Mouse (Mus musculus) limb, embryonic 11.5 days (tissue): Measurements from ENCODE around the gene Nek8. TPM values are rescaled to one million over a fixed set of nuclear protein-coding genes. Genes with fewer than 3 reads are reported as not detected.

ENCODE experiments used
- ATAC-seq: fragments of 200-750 bp; cut with Nextera tagmentation; 2 replicates; pipeline ENCODE4 v1.8.0; 2017; ENCODE audit warnings: low read depth; ENCODE audit not compliant: insufficient number of reproducible peaks, low FRiP score, low TSS enrichment
- DNase-seq: peaks from one replicate; pipeline ENCODE4 v3.0.0-alpha.2; 2015; ENCODE audit warnings: low spot score
- H3K27ac ChIP-seq: fragments of 300-500 bp; sonication (generic); replicated peaks from 2 replicates; pipeline ENCODE4 v1.5.1; 2014; ENCODE audit warnings: low read depth, mild to moderate bottlenecking, low read length
- H3K27me3 ChIP-seq: fragments of 300-500 bp; sonication (generic); 2 replicates; pipeline ENCODE4 v1.6.1; 2014; ENCODE audit warnings: mild to moderate bottlenecking, low read length, mixed read lengths; ENCODE audit not compliant: control insufficient read depth, insufficient read depth
- H3K36me3 ChIP-seq: fragments of 300-500 bp; sonication (generic); 2 replicates; pipeline ENCODE4 v1.6.1; 2014; ENCODE audit warnings: mild to moderate bottlenecking, low read length, moderate library complexity, mixed read lengths; ENCODE audit not compliant: control insufficient read depth, insufficient read depth
- H3K4me1 ChIP-seq: fragments of 300-500 bp; sonication (generic); 2 replicates; pipeline ENCODE4 v1.6.1; 2014; ENCODE audit warnings: low read length, mixed read lengths; ENCODE audit not compliant: control insufficient read depth, insufficient read depth
- H3K4me2 ChIP-seq: fragments of 300-500 bp; sonication (generic); 2 replicates; pipeline ENCODE4 v1.6.1; 2014; ENCODE audit warnings: low read depth, mild to moderate bottlenecking, moderate library complexity; ENCODE audit not compliant: severe bottlenecking
- H3K4me3 ChIP-seq: fragments of 300-500 bp; sonication (generic); 2 replicates; pipeline ENCODE4 v1.5.1; 2014; ENCODE audit warnings: low read depth, low read length
- H3K9ac ChIP-seq: fragments of 300-500 bp; sonication (generic); 2 replicates; pipeline ENCODE4 v1.6.1; 2014; ENCODE audit warnings: mild to moderate bottlenecking, low read length
- H3K9me3 ChIP-seq: fragments of 300-500 bp; sonication (generic); 2 replicates; pipeline ENCODE4 v1.6.1; 2016; ENCODE audit warnings: low read length; ENCODE audit not compliant: control insufficient read depth
- WGBS: fragments of 180-500 bp; shearing (Covaris S2); extraction: QIAGEN DNeasy Blood & Tissue Kit; methylation state at CpG from one replicate; pipeline ENCODE4 v1.1.7; 2014; 5-methylcytosine and 5-hydroxymethylcytosine counted together
- microRNA-seq: library from miRNA; unstranded; fragments of <30 nt; microRNA quantifications from one replicate; pipeline ENCODE4, GENCODE M21; 2016
- polyA plus RNA-seq: library from polyadenylated mRNA; unstranded; fragments of >200 nt; fragmentation: Nextera tagmentation; extraction: Ambion mirVana; gene quantifications from 2 replicates; pipeline ENCODE4 v1.2.1, GENCODE M21; 2014

Gene Nek8
- polyA plus RNA-seq, 1 experiment from 2014 or later: 15.0 TPM

- no peaks in the 10 kb centered on the region for H3K36me3 ChIP-seq
- H3K27ac ChIP-seq: no peak overlapping the region
- H3K4me2 ChIP-seq: no peak overlapping the region
- H3K9ac ChIP-seq: no peak overlapping the region
- H3K4me3 ChIP-seq: no peak overlapping the region
- H3K9me3 ChIP-seq: no peaks in the 10 kb centered on the region
- DNase-seq (no peak), ATAC-seq (no peak)
- 86% methylated on average over 5 of the region's 5 CpGs for WGBS
- H3K27me3 ChIP-seq: no peaks in the 10 kb centered on the region
- H3K4me1 ChIP-seq: peaks cover 4% of the 10 kb centered on the region
These were observed 55.3 kb downstream of the Nek8 start for GRCm38 (mm10) chr11:78121176-78121575.

- no peak overlapping the region for H3K9ac ChIP-seq
- H3K36me3 ChIP-seq: no peaks in the 10 kb centered on the region
- H3K4me3 ChIP-seq: no peak overlapping the region
- no peak for DNase-seq
- no peak overlapping the region for H3K27ac ChIP-seq
- peaks cover 6% of the 10 kb centered on the region for H3K4me1 ChIP-seq
- WGBS: 88% methylated on average over 8 of the region's 8 CpGs
- no peak for ATAC-seq
- H3K4me2 ChIP-seq: no peak overlapping the region
- H3K9me3 ChIP-seq: no peaks in the 10 kb centered on the region
- H3K27me3 ChIP-seq: no peaks in the 10 kb centered on the region
These were observed 56.6 kb downstream of the Nek8 start for GRCm38 (mm10) chr11:78119898-78120297.

- ATAC-seq (no peak), DNase-seq (no peak)
- Histone ChIP-seq H3K36me3 (no peaks in the 10 kb centered on the region), H3K4me1 (peaks cover 6% of the 10 kb centered on the region), H3K4me3 (no peak overlapping the region), H3K27ac (no peak overlapping the region), H3K9ac (no peak overlapping the region), H3K9me3 (no peaks in the 10 kb centered on the region), H3K4me2 (no peak overlapping the region), H3K27me3 (no peaks in the 10 kb centered on the region)
These were observed 58.0 kb downstream of the Nek8 start for GRCm38 (mm10) chr11:78118467-78118866.

GRCm38 (mm10) chr11:78116146-78116410 is 60.4 kb downstream of the Nek8 start:
- Histone ChIP-seq H3K4me3 (peak overlapping the region; percentile 67), H3K27ac (0 out of 2 replicates have a peak overlapping the region, but pooled peaks have one; percentile 78), H3K27me3 (no peaks in the 10 kb centered on the region), H3K36me3 (no peaks in the 10 kb centered on the region), H3K9me3 (no peaks in the 10 kb centered on the region), H3K4me2 (peak overlapping the region; percentile 66), H3K9ac (peak overlapping the region; percentile 82), H3K4me1 (peaks cover 6% of the 10 kb centered on the region)
- peak; percentile 22 for DNase-seq
- WGBS: 7% methylated on average over 5 of the region's 5 CpGs
- ATAC-seq: no peak

Small RNA genes within 50 kb of the gene (microRNA-seq; reads per million reads assigned to microRNA genes)
- not detected for gene Mir7653

Other genes starting within 250 kb of the Nek8 start
- 0.10 and 0.23 TPM in 2 replicates for gene Sez6, start 245.9 kb downstream of the Nek8 start, polyA plus RNA-seq
- gene Phf12, start 193.9 kb downstream of the Nek8 start, polyA plus RNA-seq: 19.6 and 21.1 TPM in 2 replicates
- gene Dhrs13, start 144.4 kb downstream of the Nek8 start, polyA plus RNA-seq: 19.1 and 19.3 TPM in 2 replicates
- 48.7 and 49.5 TPM in 2 replicates for gene Flot2, start 138.7 kb downstream of the Nek8 start, polyA plus RNA-seq
- gene Eral1, start 96.3 kb downstream of the Nek8 start, polyA plus RNA-seq: 44.3 and 44.4 TPM in 2 replicates
- 21.8 and 24.6 TPM in 2 replicates for gene Fam222b, start 82.0 kb downstream of the Nek8 start, polyA plus RNA-seq
- gene Traf4, start 11.1 kb downstream of the Nek8 start, polyA plus RNA-seq: 92.6 and 114 TPM in 2 replicates
- gene Tlcd1, start within 50 bp of the Nek8 start, polyA plus RNA-seq: 8.7 and 10.4 TPM in 2 replicates
- 1,529 and 1,574 TPM in 2 replicates for gene Rpl23a, start 6.9 kb upstream of the Nek8 start, polyA plus RNA-seq
- gene Rab34, start 11.8 kb upstream of the Nek8 start, polyA plus RNA-seq: 142 and 144 TPM in 2 replicates
- 0.84 and 1.3 TPM in 2 replicates for gene Proca1, start 16.7 kb upstream of the Nek8 start, polyA plus RNA-seq
- 44.0 and 44.9 TPM in 2 replicates for gene Sdf2, start 69.1 kb upstream of the Nek8 start, polyA plus RNA-seq
- 30.8 and 34.1 TPM in 2 replicates for gene Supt6, start 69.3 kb upstream of the Nek8 start, polyA plus RNA-seq
- gene 2610507B11Rik, start 85.1 kb upstream of the Nek8 start, polyA plus RNA-seq: 71.5 and 72.6 TPM in 2 replicates
- 0.09 and 0.16 TPM in 2 replicates for gene BC030499, start 114.2 kb upstream of the Nek8 start, polyA plus RNA-seq
- 65.6 and 72.4 TPM in 2 replicates for gene Spag5, start 124.9 kb upstream of the Nek8 start, polyA plus RNA-seq
- gene Aldoc, start 146.3 kb upstream of the Nek8 start, polyA plus RNA-seq: 3.6 and 8.5 TPM in 2 replicates
- gene Pigs, start 151.7 kb upstream of the Nek8 start, polyA plus RNA-seq: 69.2 and 70.2 TPM in 2 replicates
- gene Unc119, start 166.8 kb upstream of the Nek8 start, polyA plus RNA-seq: 84.2 and 86.9 TPM in 2 replicates
- 0.04 and 0.06 TPM in 2 replicates for gene Foxn1, start 209.9 kb upstream of the Nek8 start, polyA plus RNA-seq
- not detected in 2 replicates for gene Slc13a2, start 245.5 kb upstream of the Nek8 start, polyA plus RNA-seq